Mouse (Mus musculus): ENCODE measurements at regions not wholly inside any gene's neighbourhood (a gene's known extent, or its start where the extent isn't known, plus 50 kb on each side); places are given as distances from the start of the nearest gene placed in this dataset.
"Not testable (repeated sequence)": the region's sequence is repeated elsewhere in the genome, so short reads cannot be mapped to it uniquely, and the experiment has no call there.

DNA sequence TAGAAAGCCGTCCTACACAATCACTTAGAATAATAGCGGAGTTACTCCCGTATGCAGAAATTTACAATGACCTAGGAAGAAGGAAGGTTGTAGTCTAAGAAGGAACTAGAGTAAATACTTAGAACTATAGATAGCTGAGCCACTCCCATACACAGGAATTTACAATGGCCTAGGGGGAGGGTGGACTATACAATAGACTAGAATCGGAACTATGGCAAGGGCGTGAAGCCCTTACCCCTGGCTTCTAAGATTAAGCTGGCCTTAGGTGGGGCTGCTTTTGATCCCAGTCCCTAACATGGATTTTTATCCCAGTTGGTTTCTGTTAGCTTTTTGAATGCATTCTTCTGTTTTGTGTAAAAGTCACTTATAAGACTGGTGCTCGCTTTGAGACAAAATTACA is 352.6 kb upstream of the Ccdc54 start:
- not testable (repeated sequence) for H3K27ac ChIP-seq; H3K4me3 ChIP-seq (ENCODE audit: inconsistent target); H3K36me3 ChIP-seq (ENCODE audit: inconsistent target); H3K79me2 ChIP-seq (ENCODE audit: inconsistent target)
- WGBS (ENCODE audit: missing documents), result 97% methylated on average over 6 of the region's 6 CpGs

- Histone ChIP-seq H3K79me2 (ENCODE audit: inconsistent target) (no peaks in the 10 kb centered on the region), H3K36me3 (ENCODE audit: inconsistent target) (no peaks in the 10 kb centered on the region)
Measured at GRCm38 (mm10) chr16:50942291-50942690, 351.3 kb upstream of the Ccdc54 start.

DNA sequence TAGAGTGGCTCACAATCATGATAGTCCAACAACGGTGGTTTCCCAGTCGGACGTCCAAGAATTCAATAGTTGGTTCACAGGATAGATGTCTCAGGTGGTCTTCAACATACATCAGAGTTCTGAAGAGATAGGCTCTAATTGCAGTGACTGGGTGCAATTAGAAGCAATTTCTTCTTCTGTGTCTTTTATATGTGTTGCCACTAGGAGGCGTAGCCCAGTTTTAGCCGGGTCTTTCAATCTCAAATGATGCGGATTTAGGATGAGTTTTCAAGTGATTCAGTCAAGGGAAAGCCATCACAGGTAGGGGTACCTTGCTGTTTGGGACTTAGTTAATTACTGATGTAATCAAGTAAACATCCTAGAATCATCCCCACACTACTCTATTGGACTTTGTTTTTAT is 348.4 kb upstream of the Ccdc54 start:
- Histone ChIP-seq H3K27ac (no peak overlapping the region), H3K79me2 (ENCODE audit: inconsistent target) (no peaks in the 10 kb centered on the region), H3K4me3 (ENCODE audit: inconsistent target) (no peak overlapping the region), H3K36me3 (ENCODE audit: inconsistent target) (no peaks in the 10 kb centered on the region)
- WGBS (ENCODE audit: missing documents), result 54% methylated on average over 6 of the region's 6 CpGs

More at GRCm38 (mm10) chr16:50942291-50942690, 351.3 kb upstream of the Ccdc54 start:
- no peak overlapping the region for H3K27ac ChIP-seq
- no peak overlapping the region for H3K4me3 ChIP-seq (ENCODE audit: inconsistent target)

- Histone ChIP-seq H3K36me3 (ENCODE audit: inconsistent target) (no peaks in the 10 kb centered on the region), H3K4me3 (ENCODE audit: inconsistent target) (no peak overlapping the region), H3K27ac (no peak overlapping the region), H3K79me2 (ENCODE audit: inconsistent target) (no peaks in the 10 kb centered on the region)
- WGBS (ENCODE audit: missing documents), result 66% methylated on average over 2 of the region's 2 CpGs
Measured at GRCm38 (mm10) chr16:50907732-50908131, 316.8 kb upstream of the Ccdc54 start.

DNA sequence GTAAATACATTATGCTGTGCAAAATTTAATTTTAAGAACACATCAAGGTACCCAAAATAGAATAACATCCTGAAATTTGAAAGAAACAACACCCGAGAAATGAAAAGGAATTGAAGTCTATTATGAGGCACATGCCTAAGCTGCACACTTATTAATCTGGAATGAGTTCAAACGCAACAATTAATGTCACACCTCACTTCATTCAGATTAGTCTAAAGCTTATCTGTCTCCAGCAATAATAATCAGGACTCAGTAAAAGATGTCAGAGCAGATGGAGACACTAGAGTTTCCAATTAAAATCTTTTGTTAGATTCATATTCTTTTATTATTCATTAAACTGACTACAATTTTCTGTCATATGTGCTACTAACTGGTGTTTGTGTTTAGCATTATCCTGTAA is 308.2 kb upstream of the Ccdc54 start:
- Histone ChIP-seq H3K27ac (no peak overlapping the region), H3K36me3 (ENCODE audit: inconsistent target) (no peaks in the 10 kb centered on the region), H3K4me3 (ENCODE audit: inconsistent target) (no peak overlapping the region), H3K79me2 (ENCODE audit: inconsistent target) (no peaks in the 10 kb centered on the region)
- WGBS (ENCODE audit: missing documents), result 96% methylated on average over 2 of the region's 2 CpGs

- Histone ChIP-seq H3K27ac (no peak overlapping the region), H3K79me2 (ENCODE audit: inconsistent target) (no peaks in the 10 kb centered on the region), H3K36me3 (ENCODE audit: inconsistent target) (no peaks in the 10 kb centered on the region), H3K4me3 (ENCODE audit: inconsistent target) (no peak overlapping the region)
- WGBS (ENCODE audit: missing documents), result 74% methylated on average over 3 of the region's 3 CpGs
Measured at GRCm38 (mm10) chr16:50877926-50878325, 287.0 kb upstream of the Ccdc54 start.

- H3K27ac ChIP-seq, result no peak overlapping the region
- no peaks in the 10 kb centered on the region for H3K79me2 ChIP-seq (ENCODE audit: inconsistent target)
- 86% methylated on average over 4 of the region's 4 CpGs for WGBS (ENCODE audit: missing documents)
- H3K36me3 ChIP-seq (ENCODE audit: inconsistent target), result no peaks in the 10 kb centered on the region
- no peak overlapping the region for H3K4me3 ChIP-seq (ENCODE audit: inconsistent target)
Measured at GRCm38 (mm10) chr16:50871318-50871717, 280.4 kb upstream of the Ccdc54 start.

DNA sequence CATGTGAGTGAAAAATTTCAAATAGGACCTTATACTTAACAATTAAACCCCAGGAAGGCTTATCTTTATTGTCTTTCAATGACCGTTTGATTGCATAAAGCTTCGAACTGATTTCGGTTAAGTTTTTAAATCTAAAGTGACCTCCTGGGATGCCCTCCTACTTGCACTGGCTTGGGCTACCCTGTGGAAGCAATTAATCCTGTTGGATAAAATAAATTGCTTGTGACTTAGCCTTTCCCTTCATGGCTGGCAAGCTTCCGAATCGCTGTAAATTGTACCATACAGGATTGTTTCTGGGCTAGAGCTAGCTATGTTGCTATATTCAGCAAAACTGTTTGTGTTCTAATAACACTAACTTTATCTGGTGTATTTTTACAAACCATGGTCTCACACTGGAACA is 272.6 kb upstream of the Ccdc54 start:
- Histone ChIP-seq H3K36me3 (ENCODE audit: inconsistent target) (no peaks in the 10 kb centered on the region), H3K27ac (no peak overlapping the region), H3K79me2 (ENCODE audit: inconsistent target) (no peaks in the 10 kb centered on the region), H3K4me3 (ENCODE audit: inconsistent target) (no peak overlapping the region)
- WGBS (ENCODE audit: missing documents), result 93% methylated on average over 5 of the region's 5 CpGs

GRCm38 (mm10) chr16:50859513-50859912 is 268.6 kb upstream of the Ccdc54 start:
- Histone ChIP-seq H3K27ac (no peak overlapping the region), H3K4me3 (ENCODE audit: inconsistent target) (no peak overlapping the region), H3K36me3 (ENCODE audit: inconsistent target) (no peaks in the 10 kb centered on the region), H3K79me2 (ENCODE audit: inconsistent target) (no peaks in the 10 kb centered on the region)
- WGBS (ENCODE audit: missing documents), result 100% methylated on average over 1 of the region's 1 CpGs

- H3K79me2 ChIP-seq (ENCODE audit: inconsistent target), result no peaks in the 10 kb centered on the region
- H3K36me3 ChIP-seq (ENCODE audit: inconsistent target), result no peaks in the 10 kb centered on the region
- H3K27ac ChIP-seq, result no peak overlapping the region
- WGBS (ENCODE audit: missing documents), result 84% methylated on average over 5 of the region's 5 CpGs
- no peak overlapping the region for H3K4me3 ChIP-seq (ENCODE audit: inconsistent target)
Measured at GRCm38 (mm10) chr16:50852081-50852480, 261.1 kb upstream of the Ccdc54 start.

GRCm38 (mm10) chr16:50847693-50848092 is 256.7 kb upstream of the Ccdc54 start:
- Histone ChIP-seq H3K79me2 (ENCODE audit: inconsistent target) (no peaks in the 10 kb centered on the region), H3K27ac (no peak overlapping the region), H3K36me3 (ENCODE audit: inconsistent target) (no peaks in the 10 kb centered on the region), H3K4me3 (ENCODE audit: inconsistent target) (no peak overlapping the region)
- 60% methylated on average over 2 of the region's 2 CpGs for WGBS (ENCODE audit: missing documents)

GRCm38 (mm10) chr16:50846505-50846904 is 255.6 kb upstream of the Ccdc54 start:
- Histone ChIP-seq H3K27ac (no peak overlapping the region), H3K4me3 (ENCODE audit: inconsistent target) (no peak overlapping the region), H3K79me2 (ENCODE audit: inconsistent target) (no peaks in the 10 kb centered on the region), H3K36me3 (ENCODE audit: inconsistent target) (no peaks in the 10 kb centered on the region)
- 93% methylated on average over 4 of the region's 4 CpGs for WGBS (ENCODE audit: missing documents)

GRCm38 (mm10) chr16:50841677-50842580 is 251.0 kb upstream of the Ccdc54 start:
- Histone ChIP-seq H3K4me3 (ENCODE audit: inconsistent target) (no peak overlapping the region), H3K79me2 (ENCODE audit: inconsistent target) (no peaks in the 10 kb centered on the region), H3K36me3 (ENCODE audit: inconsistent target) (no peaks in the 10 kb centered on the region), H3K27ac (no peak overlapping the region)
- WGBS (ENCODE audit: missing documents), result 64% methylated on average over 15 of the region's 15 CpGs

- H3K36me3 ChIP-seq (ENCODE audit: inconsistent target), result no peaks in the 10 kb centered on the region
- H3K79me2 ChIP-seq (ENCODE audit: inconsistent target), result no peaks in the 10 kb centered on the region
- no peak overlapping the region for H3K4me3 ChIP-seq (ENCODE audit: inconsistent target)
- WGBS (ENCODE audit: missing documents), result 78% methylated on average over 9 of the region's 10 CpGs
- no peak overlapping the region for H3K27ac ChIP-seq
Measured at GRCm38 (mm10) chr16:50841205-50841604, 250.3 kb upstream of the Ccdc54 start.

- H3K36me3 ChIP-seq (ENCODE audit: inconsistent target), result no peaks in the 10 kb centered on the region
- H3K4me3 ChIP-seq (ENCODE audit: inconsistent target), result no peak overlapping the region
- WGBS (ENCODE audit: missing documents), result 28% methylated on average over 9 of the region's 9 CpGs
- H3K27ac ChIP-seq, result no peak overlapping the region
- H3K79me2 ChIP-seq (ENCODE audit: inconsistent target), result no peaks in the 10 kb centered on the region
Measured at GRCm38 (mm10) chr16:50839665-50840064, 248.7 kb upstream of the Ccdc54 start.

GRCm38 (mm10) chr16:50837416-50837815 is 246.5 kb upstream of the Ccdc54 start:
- Histone ChIP-seq H3K79me2 (ENCODE audit: inconsistent target) (no peaks in the 10 kb centered on the region), H3K27ac (no peak overlapping the region), H3K4me3 (ENCODE audit: inconsistent target) (no peak overlapping the region), H3K36me3 (ENCODE audit: inconsistent target) (no peaks in the 10 kb centered on the region)
- 88% methylated on average over 9 of the region's 9 CpGs for WGBS (ENCODE audit: missing documents)
